Mouse (Mus musculus) natural killer cell, adult 2 months (primary cell): ENCODE data around the gene Ppp6r3.

Source experiments
- DNase-seq, 2 experiments: peaks; one replicate each; pipeline ENCODE4 v3.0.0; 2022; ENCODE audit warnings: low spot score in 2 of 2

Ppp6r3 gene

DNA sequence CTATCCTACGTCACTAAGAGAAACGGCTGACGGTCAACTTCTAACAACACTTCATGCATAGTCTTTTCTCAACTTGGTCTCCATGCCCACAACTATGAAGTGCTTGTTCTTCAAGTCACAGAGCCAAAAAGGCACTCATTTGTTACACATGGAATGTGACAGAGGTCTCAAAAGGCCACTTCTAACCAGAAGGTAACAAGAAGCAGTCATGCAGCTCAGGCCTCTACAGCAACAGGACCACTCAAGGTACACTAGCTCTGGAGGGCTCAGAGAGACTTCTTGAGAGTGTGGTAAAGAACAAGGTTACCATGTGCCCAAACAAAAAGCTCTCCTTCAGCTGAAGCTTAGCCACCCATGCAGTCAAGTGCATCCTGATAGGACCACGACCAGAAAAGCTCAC, 46.9 kb downstream of the Ppp6r3 start:
- DNase-seq, result no peak

DNA sequence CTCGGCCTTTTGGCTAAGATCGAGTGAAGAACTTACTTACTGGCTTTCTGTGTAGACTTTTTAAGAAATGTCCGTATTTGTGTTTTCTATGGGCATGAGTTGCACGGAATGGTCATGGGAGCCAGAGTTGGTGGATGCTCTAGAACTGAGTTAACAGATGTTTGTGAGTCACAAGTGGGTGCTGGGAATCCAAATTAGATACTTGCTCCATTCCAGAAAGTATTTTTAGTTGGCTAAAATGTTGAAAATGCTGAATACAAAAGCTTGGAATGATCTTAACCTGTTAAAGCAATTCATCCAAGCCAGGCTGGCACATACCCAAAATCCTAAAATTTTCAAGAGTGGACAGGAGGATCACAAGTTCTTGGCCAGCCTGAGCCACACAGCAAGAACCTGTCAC, 48.0 kb downstream of the Ppp6r3 start:
- no peak for DNase-seq

- no peak for DNase-seq
These were observed 55.9 kb downstream of the Ppp6r3 start for GRCm38 (mm10) chr19:3519471-3520169.

GRCm38 (mm10) chr19:3497216-3497615, 78.3 kb downstream of the Ppp6r3 start:
- no peak for DNase-seq

- no peak for DNase-seq
These were observed 85.7 kb downstream of the Ppp6r3 start for GRCm38 (mm10) chr19:3489826-3490225.

DNA sequence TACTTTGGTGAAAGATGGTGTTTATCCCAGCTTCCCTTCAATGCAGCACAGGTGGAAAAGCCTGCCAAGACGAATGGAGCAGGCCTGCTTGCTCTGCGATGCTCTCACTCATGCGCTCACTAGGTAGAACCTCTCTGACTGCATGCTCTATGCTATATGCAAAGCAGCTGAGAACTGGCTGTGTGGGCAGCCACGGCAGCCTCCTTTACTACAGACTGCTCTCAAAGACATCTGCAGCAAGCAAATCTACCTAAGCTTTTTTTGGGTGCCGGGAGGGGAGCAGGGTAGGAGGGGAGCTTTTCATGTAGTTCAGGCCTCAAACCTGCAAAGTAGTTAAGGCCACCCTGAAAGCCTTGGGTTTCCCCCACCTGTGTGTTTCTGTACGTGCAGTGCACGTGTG, 92.7 kb downstream of the Ppp6r3 start:
- no peak for DNase-seq

GRCm38 (mm10) chr19:3480101-3480500, 95.4 kb downstream of the Ppp6r3 start:
- no peak for DNase-seq

GRCm38 (mm10) chr19:3476996-3477395, 98.6 kb downstream of the Ppp6r3 start:
- DNase-seq, result no peak

GRCm38 (mm10) chr19:3471218-3471617, 104.3 kb downstream of the Ppp6r3 start:
- DNase-seq, result no peak

GRCm38 (mm10) chr19:3467574-3467973, 108.0 kb downstream of the Ppp6r3 start:
- no peak for DNase-seq

DNA sequence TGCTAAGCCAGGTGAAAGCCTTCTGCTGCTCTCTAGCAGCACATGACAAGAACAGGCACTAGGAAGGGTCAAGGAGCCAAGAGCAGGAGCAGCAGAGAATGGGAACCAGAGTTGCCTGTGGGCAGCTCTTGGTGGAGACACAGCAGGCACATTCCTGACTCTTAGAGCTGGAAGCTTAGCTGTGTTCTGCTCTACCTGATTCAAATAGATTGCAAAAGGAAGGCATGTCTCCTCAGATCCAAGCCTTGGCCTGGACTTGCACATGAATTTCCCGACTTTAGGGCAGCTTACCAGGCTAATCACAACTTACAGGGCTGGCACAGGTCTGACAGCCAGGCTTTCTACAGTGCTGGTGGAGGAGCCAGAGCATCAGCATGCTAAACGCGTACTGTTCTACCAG, 115.6 kb downstream of the Ppp6r3 start:
- DNase-seq, result no peak

DNA sequence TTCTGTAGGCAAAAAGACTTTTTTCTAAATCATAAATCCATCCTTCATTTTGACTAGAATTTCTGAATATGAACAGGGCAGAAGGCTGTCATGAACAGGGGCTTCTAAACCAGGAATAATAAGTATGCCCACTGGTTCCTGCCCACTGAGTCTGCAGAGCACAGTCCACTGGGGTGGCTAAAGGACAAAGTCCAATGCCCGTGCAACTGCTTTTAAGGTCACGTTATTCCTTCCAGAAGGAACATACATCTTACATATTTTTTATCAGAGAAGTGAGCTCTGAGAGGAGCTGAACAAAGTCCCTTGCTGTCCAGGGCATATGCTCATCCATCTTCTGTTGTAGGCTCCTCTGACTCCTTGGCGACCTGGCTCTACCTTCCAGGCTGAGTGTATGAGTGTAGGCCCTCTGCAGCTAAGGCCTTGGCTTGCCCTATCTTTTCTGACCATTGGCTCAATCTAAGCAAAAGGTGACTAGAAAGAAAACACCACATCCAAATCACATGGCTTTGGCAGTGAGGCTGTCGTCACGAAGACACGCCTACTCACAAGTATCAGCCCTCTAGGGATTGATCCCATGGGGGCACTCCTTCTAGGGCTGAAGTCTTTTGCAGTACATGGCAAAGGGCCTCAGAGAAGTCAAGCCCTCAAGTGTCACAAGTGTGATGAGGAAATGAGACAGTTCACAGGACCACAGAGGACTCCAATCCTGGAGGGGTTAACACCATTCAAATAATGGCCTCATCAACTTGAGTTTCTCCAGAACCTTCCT, 117.0 kb downstream of the Ppp6r3 start:
- DNase-seq, result no peak

- DNase-seq, result no peak
These were observed 117.8 kb downstream of the Ppp6r3 start for GRCm38 (mm10) chr19:3457700-3458099.

GRCm38 (mm10) chr19:3451649-3452048, 123.9 kb downstream of the Ppp6r3 start:
- DNase-seq, result peak in 1 of 2 experiments; percentile 16

- peak; percentile 51 to 61 for DNase-seq
These were observed 124.4 kb downstream of the Ppp6r3 start for GRCm38 (mm10) chr19:3451170-3451569.

DNA sequence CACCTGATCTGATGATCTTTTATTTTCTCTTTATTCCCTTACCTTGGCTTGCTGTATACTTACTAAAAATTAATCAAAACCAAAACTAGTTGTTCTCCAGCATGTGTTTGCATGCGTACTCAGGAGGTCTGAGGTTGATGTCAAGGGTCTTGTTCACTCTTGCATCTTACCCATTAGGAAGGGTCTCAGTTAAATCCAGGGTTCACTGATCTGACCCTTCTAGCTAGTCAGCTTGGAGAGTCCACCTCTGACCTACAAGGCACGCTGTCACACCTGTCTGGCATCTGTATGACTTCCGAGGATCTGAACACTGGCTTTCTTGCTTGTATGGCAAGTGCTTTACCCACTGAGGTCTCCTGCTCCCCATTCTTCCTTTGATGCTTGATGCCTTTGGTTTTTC, 124.8 kb downstream of the Ppp6r3 start:
- no peak for DNase-seq

DNA sequence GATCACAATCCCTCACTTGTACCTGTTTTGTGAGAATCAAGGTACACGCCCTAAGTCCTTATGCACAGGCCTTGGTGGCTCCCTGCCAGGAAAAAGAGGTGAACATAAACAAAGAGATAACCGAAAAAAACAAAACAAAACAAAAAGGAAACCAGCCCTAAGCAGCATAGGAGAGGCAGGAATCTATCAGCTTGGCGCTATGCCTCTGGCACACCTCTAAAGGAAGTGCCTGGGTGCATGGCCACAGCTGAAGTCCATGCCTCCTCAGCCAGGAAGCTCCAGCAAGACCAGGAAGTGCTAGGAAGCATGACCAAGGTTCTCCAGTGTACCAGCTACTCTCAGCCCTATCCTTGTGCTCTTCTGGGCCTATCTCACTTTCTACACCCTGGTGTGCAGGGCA, 126.3 kb downstream of the Ppp6r3 start:
- no peak for DNase-seq

GRCm38 (mm10) chr19:3447348-3447747, 128.2 kb downstream of the Ppp6r3 start:
- no peak for DNase-seq

- DNase-seq, result no peak
These were observed 134.5 kb downstream of the Ppp6r3 start for GRCm38 (mm10) chr19:3441092-3441491.

DNA sequence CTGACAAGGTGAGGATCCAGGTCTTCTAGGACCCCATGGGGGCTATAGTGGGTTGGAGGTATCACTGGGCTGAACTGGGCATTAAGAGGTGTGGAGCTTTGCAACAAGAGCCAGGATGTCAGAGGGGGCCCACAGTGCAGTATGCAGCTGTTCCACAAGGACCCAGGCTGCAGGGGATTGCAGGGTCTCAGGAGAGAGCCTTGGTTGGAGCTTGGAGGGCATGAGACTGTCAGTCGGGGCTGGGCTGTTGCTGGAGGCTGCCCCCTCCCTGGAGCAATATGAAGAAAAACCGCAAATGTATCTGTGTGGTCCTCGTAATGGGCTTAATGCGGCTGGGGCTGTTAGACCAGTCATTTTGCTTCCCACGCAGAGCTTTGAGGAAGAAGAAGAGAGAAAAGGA, 134.9 kb downstream of the Ppp6r3 start:
- no peak for DNase-seq

DNA sequence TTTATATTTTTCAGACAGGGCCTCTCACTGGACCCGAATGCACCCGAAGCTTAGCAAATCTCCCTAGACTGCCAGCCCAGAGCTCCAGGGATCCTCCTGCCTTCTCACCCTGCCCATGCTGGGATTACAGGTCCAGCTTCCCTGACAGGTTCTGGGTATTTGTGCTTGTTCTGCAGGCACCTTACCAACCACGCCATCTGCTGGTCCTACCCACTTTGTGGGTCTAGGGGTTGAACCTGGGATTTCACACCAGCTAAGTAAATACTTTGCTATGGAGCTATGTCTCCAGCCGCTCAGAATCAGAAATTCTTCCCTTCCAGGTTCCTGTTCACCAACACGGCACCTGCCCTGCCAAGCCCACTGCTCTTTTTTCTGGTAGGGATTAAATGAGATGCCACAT, 137.6 kb downstream of the Ppp6r3 start:
- no peak for DNase-seq

DNA sequence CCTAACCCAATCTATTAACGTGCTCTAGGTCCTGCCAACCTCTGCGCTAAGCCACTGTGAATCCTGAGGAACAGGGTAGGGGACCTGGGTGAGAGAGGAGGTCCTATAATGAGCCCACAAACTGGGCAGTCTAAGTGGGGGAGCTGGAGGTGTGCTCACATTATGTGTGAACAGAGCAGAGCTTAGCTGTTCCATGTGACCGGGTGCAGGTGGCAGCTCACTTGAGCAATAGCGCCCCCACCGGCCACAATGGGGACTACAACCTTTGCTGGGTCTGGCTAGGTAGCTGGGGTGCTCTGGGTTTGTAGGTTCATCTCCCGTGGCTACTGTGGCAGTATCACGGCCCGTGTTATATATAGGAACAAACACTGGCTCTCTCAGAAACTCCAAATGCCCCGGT, 138.7 kb downstream of the Ppp6r3 start:
- peak; percentile 17 to 56 for DNase-seq

DNA sequence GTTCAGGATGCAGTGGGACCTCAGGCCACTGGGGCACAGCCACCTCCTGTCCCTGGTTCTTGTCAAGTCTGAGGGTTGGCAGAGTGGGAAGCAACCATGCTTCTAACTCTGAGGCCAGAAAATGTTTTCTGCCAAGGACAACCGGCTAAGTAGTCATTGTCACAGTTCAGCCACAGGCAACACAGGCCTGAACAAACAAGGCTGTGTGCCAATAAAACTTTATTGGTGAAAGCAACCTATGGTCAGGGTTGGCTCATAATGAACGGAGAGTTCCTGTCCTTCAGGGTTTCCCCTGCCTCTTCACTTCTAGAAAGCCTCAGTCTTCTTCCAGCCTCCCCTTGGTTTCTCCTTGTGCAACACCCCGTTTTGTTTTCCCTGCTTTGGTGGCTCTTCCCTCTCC, 139.7 kb downstream of the Ppp6r3 start:
- DNase-seq, result no peak
